Mouse (Mus musculus) granulocyte monocyte progenitor cell, adult 5-6 weeks (primary cell): ENCODE measurements around the gene Wwox. TPM values are rescaled to one million over a fixed set of nuclear protein-coding genes. Genes with fewer than 3 reads are reported as not detected.

Experiments
- ATAC-seq: replicated peaks from 2 replicates; pipeline ENCODE4 v1.8.0; 2016; ENCODE audit warnings: mild to moderate bottlenecking, moderate TSS enrichment, inconsistent platforms; ENCODE audit not compliant: poor library complexity, severe bottlenecking
- total RNA-seq, 2 experiments: library from RNA; stranded (forward) in 1 of 2; stranded (reverse) in 1 of 2; fragments of 200-712, 200-1000 nt in 1 of 2; fragments of >200 nt in 1 of 2; fragmentation: Nextera tagmentation in 1 of 2; gene quantifications; 2 replicates each; pipeline ENCODE4 v1.2.3; 2014 to 2017

Gene Wwox
- total RNA-seq, 2 experiments from 2014 or later, result 13.6 to 25.5 TPM

- ATAC-seq, result peak; percentile 49
These were observed 789.4 kb downstream of the Wwox start for GRCm38 (mm10) chr8:115228903-115229302.

- peak; percentile 95 for ATAC-seq
These were observed 794.6 kb downstream of the Wwox start for GRCm38 (mm10) chr8:115234068-115234467.

GRCm38 (mm10) chr8:115237596-115237995 is 798.1 kb downstream of the Wwox start:
- no peak for ATAC-seq

GRCm38 (mm10) chr8:115243465-115244027 is 804.1 kb downstream of the Wwox start:
- no peak for ATAC-seq

- ATAC-seq, result no peak
These were observed 810.4 kb downstream of the Wwox start for GRCm38 (mm10) chr8:115249688-115250366.

GRCm38 (mm10) chr8:115255550-115255949 is 816.1 kb downstream of the Wwox start:
- no peak for ATAC-seq

GRCm38 (mm10) chr8:115257417-115257816 is 818.0 kb downstream of the Wwox start:
- no peak for ATAC-seq

- ATAC-seq, result no peak
These were observed 820.4 kb downstream of the Wwox start for GRCm38 (mm10) chr8:115259806-115260205.

- ATAC-seq, result no peak
These were observed 827.7 kb downstream of the Wwox start for GRCm38 (mm10) chr8:115267196-115267595.

GRCm38 (mm10) chr8:115269601-115270000 is 830.1 kb downstream of the Wwox start:
- peak; percentile 93 for ATAC-seq

- no peak for ATAC-seq
These were observed 834.5 kb downstream of the Wwox start for GRCm38 (mm10) chr8:115273976-115274375.

GRCm38 (mm10) chr8:115276281-115276680 is 836.8 kb downstream of the Wwox start:
- ATAC-seq, result peak; percentile 100

- no peak for ATAC-seq
These were observed 838.8 kb downstream of the Wwox start for GRCm38 (mm10) chr8:115278291-115278690.

- ATAC-seq, result no peak
These were observed 850.8 kb downstream of the Wwox start for GRCm38 (mm10) chr8:115290224-115290623.

- no peak for ATAC-seq
These were observed 857.3 kb downstream of the Wwox start for GRCm38 (mm10) chr8:115296760-115297159.

GRCm38 (mm10) chr8:115302484-115302883 is 863.0 kb downstream of the Wwox start:
- no peak for ATAC-seq

- peak; percentile 92 for ATAC-seq
These were observed 868.0 kb downstream of the Wwox start for GRCm38 (mm10) chr8:115307412-115307811.

- peak; percentile 58 for ATAC-seq
These were observed 871.5 kb downstream of the Wwox start for GRCm38 (mm10) chr8:115311003-115311402.

GRCm38 (mm10) chr8:115312371-115312770 is 872.9 kb downstream of the Wwox start:
- no peak for ATAC-seq

GRCm38 (mm10) chr8:115322501-115322900 is 883.0 kb downstream of the Wwox start:
- ATAC-seq, result no peak

GRCm38 (mm10) chr8:115330671-115331070 is 891.2 kb downstream of the Wwox start:
- no peak for ATAC-seq

GRCm38 (mm10) chr8:115333972-115334371 is 894.5 kb downstream of the Wwox start:
- no peak for ATAC-seq
